Mouse (Mus musculus): ENCODE measurements around the gene Fasl.

Fasl gene

DNA sequence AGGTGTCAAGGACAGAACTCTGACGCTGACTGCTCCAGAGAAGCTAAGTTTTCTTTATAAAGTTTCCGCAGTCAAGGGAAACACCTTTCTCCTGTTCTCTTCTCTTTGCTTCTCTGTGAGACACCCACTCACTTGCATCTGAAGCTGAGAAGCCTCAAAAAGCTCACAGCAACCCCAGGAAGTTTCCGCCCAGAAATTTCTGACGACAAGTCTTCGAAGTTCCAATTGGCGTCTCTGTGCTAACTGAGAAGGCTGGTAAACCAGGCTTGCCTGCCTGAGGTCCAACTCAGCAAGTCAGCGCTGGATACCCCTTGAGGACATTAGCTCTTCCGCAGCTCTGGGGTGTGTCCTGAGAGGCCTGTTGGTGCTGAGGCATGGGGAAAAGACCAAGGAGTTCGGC lies at the start of gene Fasl:
Fasl (minus strand) TSS at position 157 of the 400 bp plus-strand sequence.
- DNase-seq = no peak

DNA sequence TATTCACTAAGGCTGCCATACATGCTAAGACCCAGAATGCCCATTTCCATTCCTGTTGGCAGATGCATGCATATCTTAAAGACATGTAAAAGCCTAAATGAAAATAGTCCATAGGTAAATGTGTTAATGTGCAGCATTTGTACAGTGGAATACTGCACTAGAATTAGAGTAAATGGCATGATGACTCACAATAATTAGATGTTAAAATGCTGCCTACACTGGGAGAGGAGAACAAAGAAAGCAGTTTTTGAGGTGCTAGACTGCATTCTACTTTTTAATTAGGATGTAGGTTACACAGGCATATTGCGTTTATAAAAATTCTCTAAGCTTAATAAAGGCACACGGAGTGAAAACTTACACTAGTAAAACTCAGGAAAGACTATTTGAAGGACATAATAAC lies 38.4 kb upstream of the Fasl start:
- no peak for DNase-seq

DNA sequence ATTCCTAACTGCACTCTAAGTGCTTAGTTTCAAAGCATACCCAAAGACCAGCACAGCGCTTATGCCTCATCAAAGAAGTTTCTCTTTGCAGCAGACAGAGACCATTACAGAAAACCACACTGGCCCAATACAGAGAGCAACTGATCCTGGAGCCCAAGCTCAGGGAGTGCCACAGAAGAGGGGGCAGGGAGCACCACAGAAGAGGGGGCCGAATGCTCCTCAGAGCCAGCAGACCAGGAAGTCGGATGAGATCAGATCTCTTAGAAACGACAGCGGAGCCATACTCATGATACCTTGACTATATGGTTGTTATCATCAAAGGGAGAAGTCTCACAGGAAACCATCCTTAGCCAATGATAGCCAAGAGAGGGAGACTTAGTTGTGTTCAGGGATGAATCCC lies 21.1 kb upstream of the Fasl start:
- no peak for DNase-seq

DNA sequence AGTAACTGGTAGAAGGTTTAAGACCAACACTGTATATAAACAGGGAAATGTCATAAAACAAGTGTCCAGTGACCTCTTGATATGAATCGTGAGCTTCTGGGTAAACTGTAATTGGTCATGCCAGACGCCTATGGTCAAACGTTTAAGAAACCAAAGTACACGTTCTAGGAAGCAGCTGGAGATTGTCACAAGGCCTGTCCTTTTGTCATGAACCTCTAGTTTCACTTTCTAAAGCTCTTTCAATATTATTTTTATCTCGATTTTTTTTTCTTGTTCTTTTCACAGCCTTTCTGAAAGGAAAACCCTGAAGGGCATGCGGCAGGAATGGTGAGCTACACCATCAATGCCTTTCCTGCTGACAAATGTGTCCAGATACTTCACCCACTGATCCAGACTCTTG lies 20.7 kb upstream of the Fasl start:
- peak; percentile 91 for DNase-seq

DNA sequence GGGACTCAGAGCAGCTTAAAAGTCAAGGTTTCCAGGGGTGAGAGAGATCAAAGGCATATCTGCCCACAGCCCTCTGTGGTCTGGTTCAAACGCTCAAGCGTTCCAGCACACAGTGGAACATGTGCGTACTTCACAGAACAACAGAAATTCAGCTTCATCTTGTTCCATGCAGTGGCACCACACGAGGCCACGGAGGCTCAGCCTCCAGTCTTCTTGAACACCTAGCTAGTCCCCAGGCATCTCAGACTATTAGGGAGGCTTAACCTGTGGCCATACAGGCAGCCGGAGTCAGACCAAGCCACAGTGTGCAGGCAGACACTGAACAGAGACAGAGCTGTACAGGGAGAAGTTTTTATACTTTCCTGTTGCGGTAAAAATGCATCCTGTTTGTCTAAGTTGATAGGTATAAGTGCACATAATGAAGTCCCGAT lies 16.3 kb upstream of the Fasl start:
- DNase-seq = no peak

DNA sequence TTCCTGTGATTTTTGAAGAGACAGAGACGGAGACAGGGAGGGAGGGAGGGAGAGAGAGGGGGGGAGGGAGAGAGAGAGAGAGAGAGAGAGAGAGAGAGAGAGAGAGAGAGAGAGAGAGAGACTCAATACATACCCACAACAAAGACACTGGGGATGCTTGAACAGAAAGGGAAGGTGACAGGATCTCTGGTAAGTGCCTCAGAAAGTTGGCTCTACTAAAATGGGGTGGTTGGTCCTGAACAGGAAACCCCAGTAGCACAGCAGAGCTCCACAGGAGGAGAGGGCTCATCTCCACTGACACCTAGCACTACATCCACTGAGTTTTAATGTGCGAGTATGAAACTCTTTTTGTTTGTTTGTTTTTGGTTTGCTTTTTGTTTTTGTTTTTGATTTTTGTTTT lies 13.0 kb upstream of the Fasl start:
- DNase-seq = no peak

DNA sequence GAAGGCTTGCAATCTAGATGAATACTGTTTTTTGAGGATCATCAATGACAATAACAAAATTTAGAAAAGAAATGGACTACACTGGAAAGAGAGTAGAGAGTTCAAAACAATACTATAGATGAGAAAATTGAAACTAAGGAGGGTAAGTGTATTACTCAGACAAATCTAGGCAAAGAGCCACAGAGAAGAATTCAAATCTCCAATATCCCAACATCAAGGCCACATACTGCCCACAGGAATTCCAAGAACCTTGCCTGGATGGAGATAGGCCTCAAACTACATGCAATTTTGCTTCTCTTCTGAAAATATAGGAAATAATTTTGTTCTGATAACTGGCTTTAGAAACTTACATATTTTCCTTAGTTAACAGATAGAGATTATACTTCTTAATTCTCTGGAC lies 12.0 kb upstream of the Fasl start:
- no peak for DNase-seq

DNA sequence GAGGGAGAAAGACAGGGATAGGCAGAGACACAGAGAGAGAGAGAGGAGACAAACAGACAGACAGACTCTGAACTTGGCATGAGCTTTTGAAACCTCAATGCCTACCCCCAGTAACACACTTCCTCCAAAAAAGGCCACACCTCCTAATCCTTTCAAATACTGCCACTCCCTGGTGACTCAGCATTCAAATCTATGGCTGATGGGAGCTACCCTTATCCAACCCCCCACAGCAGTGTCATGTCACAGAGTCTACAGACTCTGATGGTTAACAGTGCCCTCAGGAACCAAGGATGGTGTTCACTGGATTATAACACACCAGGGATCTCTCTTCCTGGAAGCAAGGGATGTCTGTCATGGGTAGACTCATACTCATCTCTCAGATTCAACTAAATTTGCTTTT lies 11.5 kb upstream of the Fasl start:
- no peak for DNase-seq

DNA sequence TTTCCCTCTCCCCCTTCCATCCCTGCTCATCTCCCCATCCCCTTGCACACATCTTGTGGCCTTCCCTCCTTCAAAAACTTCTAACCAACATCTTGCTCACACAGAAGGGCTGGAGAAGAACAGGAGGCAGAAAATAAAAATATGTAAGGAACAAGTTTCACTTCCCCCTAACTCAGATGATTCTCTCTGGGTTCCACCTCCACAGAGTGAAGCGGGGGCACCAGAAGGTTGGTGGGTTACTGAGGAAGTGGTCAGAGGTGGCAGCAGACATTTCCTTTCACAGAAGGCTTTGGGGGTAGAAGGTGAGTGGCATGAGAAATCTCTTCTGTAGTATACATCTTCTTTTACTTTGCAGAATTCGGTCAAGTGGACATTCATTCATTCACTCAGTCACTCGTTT lies 10.6 kb upstream of the Fasl start:
- no peak for DNase-seq

DNA sequence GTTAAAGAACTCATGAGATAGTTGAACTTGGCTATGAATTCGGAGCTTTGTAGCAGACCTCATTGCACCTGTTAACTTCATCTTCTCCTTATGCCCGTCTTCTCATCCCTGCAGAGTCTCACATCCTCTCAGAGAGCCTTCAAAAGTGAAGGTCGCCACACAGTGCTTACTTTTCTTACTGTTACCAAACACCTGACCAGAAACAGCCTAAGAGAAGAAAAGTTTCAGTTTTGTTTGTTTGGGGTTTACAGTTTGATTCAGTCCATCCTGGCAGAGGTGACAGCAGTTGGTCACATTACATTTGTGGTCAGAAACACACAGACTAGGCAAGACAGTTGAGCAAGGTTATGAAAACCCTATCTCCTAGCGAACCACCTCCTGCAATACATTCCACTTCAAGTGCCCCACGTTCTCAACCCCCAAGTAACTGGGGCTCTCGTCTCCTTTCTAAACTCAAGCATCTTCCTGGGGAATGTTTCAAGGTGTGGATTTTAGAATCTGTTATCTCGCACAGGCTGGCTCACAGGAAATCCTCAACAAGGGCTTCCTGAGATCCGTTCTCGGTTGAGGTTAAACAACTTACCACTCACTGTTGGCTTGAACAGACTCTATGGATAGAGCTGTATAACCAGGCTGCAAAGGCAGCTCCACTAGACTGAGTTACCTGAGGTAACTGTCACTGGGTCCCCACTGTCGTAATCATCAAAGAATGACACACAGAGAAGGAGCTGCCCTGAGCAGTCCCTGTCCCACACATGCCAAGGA lies 6.3 kb upstream of the Fasl start:
- DNase-seq = no peak

DNA sequence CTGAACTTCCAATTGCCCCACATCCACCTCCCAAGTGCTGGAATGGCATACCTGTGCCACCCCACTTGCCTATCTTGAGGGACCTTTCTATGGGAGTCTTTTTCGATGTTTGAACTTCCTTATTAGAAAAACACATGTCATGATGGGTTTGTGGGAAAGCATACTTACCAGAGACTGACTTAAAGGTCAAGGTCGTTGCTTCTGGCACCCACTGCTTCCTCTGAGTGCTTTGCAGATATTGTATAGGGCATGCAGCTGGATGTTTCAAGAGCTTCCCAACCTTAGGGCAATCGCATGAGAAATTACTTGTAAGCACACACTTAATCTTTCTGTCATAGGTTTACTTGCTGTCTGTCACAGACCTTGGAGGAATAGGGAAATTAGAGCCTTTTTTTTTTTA lies 5.0 kb upstream of the Fasl start:
- no peak for DNase-seq

DNA sequence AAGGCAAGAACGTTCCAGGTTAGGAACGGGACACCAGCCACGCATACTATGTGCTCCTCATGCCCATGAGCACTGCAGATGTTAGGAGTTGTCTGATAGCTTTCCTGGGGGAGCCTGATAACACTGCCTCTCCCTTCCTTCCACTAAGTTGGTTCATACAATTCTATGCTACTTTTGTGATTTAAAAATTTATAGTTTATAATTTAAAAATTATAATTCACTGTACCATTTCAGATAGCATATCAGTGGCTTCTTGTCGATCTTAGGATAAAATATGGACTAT lies 4.3 kb upstream of the Fasl start:
- no peak for DNase-seq

DNA sequence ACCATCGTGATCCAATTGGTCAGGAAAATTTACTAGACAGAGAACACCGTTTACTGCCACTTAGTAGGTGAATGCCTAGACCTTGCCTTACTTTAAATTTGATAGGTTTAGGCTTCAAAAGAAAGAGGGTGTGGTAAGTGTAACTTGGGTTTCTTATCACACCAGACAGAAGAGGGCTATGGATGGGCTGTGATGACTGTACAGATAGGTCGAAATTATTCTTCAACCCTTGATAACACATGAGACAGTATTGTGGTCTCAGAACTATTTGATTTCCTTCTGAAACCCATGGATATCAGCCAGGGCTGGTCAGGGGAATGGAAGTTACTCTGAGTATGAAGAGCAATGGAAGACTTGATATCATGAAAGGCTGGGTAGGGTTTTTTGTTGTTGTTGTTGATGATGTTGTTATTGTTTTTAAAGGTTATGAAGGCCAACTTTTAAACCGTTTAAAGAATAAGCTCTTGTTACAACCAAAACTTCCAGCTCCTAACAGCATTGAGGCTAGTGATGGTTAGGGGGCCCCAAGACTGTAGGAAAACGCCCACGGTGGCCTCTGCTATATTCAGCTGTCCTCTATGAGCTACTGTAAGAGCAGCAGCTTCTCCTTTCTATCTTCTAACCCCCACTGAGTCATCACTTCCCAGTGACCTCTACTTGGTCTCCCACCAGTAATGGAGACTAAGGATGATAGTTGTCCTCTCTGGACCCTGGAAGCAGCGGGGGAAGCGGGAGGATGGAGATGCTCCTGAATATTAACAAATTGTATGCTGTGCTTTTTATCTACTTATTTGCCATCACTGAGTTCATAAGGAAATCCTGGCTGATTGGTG lies 3.8 kb upstream of the Fasl start:
- peak; percentile 59 for DNase-seq

DNA sequence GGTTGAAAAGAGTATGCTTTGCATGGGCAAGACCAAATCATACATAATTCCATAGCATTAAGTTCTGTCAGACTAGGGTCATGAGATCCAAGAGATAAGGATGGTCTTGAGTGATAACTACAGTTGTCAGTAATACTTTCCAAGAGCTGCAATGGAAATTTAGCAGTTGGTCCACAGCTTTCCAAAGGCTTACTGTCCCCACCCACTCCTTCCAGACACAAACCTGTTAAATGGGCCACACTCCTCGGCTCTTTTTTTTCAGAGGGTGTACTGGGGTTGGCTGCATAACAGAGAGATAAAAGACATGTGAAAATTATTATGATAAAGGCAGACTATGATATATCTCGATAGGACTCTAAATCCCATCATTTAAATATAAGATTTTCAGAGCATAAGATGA lies 5.6 kb downstream of the Fasl start:
- no peak for DNase-seq

DNA sequence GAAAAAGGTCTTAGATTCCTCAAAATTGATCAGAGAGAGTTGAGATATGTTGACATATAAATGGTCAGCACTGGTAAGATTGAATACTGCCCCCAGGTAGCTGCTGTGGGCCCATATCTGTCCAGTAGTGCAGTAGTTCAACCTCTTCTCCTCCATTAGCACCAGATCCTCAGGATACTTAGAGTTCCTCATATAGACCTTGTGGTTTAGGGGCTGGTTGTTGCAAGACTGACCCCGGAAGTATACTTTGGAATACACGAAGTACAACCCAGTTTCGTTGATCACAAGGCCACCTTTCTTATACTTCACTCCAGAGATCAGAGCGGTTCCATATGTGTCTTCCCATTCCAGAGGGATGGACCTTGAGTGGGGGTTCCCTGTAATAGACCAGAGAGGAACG lies 6.7 kb downstream of the Fasl start:
- DNase-seq = no peak

DNA sequence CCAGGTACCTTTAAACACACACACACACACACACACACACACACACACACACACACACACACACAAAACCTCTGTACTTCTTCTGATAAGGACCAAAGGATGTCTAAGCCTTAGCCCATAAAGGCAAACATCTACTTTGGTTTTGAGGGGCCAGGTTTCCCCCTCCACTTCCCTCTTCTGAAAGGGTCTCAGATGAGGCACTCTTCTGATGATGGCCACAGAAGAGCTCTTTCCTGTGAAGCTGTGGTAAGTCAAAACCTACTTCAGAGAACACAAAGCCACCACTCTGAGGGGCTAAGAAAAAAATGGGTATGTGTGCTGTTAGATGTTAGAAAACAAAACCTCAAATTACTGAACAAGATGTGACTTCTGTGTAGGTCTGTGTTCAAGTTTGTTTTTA lies 9.2 kb downstream of the Fasl start:
- no peak for DNase-seq

DNA sequence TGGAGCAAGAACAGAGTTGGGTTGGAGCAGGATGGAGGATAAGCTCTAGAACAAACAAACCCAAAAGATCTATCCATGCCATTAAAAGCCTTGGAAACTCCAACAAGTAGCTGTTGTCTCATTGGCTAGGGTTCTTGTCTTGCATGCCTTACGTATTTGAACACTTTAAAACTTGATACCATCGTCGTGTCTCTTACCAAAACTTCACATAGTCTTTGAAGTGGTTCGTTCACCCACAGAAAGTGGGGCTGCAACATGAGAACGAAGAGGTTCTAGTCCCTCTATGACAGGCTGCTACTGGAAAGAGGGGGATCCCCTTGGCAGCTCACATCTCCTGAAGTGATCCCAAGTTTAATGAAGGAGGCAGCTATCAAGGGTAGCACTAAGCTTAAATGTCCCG lies 13.1 kb downstream of the Fasl start:
- no peak for DNase-seq

DNA sequence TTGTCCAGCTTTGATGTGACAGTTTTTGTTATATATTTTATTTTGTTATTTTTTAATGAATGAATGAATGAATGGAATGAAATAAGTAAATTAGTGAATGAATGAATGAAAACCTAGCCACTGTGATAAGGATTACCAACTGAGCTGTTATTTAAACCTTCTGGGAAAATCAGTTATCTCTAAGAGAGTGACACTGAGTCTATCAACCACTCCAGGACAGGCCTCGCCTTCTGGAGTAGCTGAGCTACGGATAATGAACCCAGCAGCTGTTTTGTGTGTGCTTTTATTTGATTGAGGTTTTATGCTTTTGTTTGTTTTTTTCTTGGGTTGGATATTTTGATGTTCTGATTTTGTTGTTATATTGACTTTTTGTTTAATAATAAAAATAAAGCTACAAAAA lies 17.0 kb downstream of the Fasl start:
- DNase-seq = no peak

DNA sequence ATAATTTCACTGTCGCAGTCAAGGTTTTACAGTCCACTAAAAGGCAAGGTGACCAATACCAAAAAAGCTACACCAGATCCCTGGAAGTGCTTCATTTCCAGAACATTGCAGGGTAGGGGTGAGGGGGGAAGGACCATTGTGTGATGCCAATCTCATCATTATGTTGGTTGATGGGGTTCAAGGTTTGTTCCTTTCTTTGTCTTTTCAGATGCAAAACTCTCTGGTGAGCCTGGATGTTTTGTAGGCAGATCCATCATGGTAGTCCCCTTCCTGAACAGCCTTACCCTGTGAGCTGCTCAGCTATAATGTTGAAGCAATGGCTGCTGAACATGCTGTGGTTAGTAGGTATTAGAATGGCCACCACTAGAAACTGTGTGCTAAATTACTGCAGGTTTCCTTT lies 19.0 kb downstream of the Fasl start:
- DNase-seq = no peak

DNA sequence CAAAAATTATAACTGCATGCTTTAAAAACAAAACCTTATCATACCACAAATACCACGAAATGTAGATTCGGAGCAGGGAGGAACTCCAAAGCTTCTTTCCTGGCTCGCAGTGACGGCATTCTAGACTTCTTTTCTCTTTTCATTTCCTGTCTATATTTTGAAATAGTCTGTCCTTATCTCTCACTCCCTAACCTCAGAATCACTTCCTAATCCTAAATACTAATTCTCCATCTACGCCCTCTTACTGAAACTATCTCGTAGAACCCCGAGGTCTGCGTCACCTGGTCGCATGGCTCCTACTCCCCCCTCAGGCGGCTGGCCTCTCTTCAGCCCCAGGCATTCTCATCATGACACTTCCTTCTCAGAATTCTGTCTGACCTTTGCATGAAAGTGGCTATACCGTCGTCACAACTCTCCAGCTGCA lies 21.2 kb downstream of the Fasl start:
- no peak for DNase-seq

DNA sequence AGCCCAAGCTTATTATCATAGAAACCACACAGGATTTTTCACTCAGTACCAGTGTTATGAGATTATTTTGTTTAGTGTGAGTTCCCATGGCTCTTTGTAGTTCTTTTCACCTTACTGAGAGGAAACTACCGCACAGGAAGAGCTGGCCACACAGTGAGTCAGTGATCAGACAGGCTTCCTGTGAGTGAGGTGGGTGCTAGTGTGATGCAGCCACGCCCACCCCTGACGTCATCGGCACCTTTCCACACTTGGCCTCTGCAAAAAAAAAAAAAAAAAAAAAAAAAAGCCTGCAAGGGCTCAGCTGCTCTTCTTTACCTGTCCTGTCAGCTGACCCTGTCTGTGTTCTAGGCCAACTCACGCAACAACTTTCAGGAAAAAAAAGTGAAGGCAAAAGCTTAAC lies 21.6 kb downstream of the Fasl start:
- DNase-seq = peak; percentile 92

DNA sequence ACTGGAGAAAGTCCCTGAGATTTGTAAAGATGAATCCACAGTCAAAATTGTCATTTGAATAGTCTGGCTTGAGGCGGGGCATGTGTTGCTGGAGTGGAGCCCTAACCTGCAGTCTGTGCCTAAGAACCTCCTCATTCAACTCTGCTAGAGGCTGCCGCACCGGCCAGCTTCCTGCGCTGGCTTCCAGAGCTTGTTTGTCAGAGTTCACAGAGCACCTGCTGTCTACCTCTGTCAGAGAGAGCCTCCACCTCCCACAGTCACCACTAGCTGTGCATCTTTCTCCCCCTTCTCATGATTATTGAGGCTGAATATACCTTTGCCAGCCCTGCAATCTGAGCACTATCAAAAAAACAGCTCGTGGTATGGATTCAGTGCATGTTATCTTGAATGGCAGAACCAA lies 22.4 kb downstream of the Fasl start:
- DNase-seq = no peak

DNA sequence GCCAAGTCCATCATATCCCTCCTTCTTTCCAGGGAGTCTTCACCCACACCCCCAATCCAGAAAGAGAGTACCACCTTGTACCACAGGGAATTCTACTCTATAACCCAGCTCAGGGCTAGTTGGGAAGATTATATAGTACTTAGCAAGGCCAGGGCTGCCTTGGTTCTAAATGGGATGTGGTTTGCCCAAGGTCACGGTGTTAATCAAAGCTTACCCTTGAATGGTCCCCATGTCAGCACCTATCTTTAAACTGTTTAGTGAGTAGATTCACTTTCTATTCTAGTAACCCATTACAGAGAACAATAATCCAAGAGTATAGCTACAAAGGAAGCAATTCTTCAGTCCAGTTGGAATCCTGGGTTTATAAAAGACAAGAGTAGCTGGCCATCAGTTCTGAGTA lies 23.3 kb downstream of the Fasl start:
- DNase-seq = no peak

DNA sequence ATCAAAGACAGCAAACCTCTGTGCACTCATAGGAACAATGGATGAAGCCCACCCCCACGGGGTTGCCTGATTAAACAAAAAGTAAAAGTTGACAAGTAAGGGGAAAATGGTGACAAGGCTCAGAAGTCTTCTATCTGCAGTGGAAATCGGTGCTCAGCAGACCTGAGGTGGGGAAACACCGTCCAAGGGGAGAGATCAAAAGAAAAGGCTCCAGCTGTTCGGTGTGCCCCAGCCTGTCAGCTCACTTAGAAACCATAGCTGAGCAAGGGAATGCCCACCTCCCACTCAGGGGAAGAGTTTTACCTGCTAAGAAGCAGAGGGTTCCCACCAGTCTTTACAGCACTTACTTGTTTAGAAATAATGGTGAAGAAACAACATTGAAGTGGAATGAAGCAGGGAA lies 26.7 kb downstream of the Fasl start:
- DNase-seq = no peak

DNA sequence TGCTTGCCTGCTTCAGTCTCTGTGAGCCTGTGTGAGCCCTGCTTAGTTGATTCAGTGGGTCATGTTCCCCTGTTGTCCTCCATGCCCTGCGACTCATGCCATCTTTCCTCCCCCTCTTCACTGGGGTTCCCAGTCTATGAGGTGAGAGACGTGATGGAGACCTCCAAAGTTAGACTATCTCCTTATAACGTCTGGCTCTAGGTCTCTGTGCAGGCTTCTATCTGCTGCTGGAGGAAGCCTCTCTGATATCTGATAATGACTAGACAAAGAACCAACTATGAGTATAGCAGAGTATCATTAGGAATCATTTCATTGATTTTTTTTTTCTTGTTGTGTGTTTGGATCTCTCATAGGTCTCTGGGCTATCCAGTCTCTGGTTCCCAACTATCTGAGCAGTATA lies 31.7 kb downstream of the Fasl start:
- DNase-seq = no peak

All from heart, adult 11 months (tissue).